Mouse (Mus musculus) ES-Bruce4 (cell line): ENCODE measurements around the gene Zfp61.

Source experiments
- CTCF ChIP-seq: IDR thresholded peaks from one replicate; pipeline ENCODE4 v1.8.1; 2011; ENCODE audit warnings: low read depth, low read length
- POLR2A ChIP-seq: IDR thresholded peaks from one replicate; pipeline ENCODE4 v1.8.1; 2011; ENCODE audit warnings: low read length; ENCODE audit not compliant: insufficient read depth

DNA sequence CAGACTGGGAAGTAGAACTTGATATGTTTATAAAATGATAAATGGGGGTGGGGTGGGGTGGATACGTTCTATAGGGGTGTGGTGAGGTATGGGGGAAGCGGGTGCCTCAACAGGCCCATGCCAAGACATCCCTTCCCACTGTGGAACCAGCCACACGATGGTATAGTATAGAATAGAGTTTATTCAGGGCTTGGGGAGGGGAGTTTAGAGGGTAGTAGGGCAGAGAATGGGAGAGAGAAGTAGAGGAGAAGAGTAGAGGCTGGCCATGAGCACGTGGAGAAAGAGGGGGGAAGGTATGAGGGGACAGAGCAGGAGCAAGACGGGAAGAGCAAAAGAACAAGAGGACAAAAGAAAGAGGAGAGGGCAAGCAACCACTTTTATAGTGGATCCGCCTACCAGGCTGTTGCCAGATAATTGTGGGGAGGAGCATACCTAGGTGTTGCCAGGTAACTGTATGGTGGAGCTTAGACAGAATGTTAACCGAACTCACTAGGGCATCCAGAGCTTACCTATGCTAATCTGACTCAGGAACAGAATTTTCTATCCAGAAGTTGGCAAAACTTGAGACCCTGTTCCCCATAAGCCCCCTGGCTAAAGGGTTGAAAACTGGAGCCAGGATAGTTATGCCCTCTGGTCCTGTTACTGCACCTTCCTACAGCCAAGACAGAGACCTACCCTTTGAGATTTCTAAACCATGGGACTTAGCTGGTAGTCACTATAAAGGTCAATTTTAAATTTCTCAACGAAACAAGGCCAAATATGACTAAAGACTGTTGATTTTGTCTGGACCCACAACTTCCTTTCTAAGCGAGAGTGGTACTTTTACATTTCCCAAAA lies 47.0 kb downstream of the Zfp61 start:
- TF ChIP-seq CTCF (no peak), POLR2A (no peak)
